Mouse (Mus musculus): Measurements from ENCODE around the gene Setdb2.

Setdb2 gene

GRCm38 (mm10) chr14:59370348-59371068 lies 70.2 kb downstream of the Setdb2 start:
- DNase-seq (ENCODE audit: low read depth, low spot score) = peak; percentile 96

GRCm38 (mm10) chr14:59366386-59367105 lies 74.1 kb downstream of the Setdb2 start:
- DNase-seq (ENCODE audit: low read depth, low spot score) = peak; percentile 71

GRCm38 (mm10) chr14:59365244-59365644 lies 75.4 kb downstream of the Setdb2 start, which contains the start of gene Phf11d:
Gene Phf11d, minus strand, starts transcription at chr14:59365470.
- DNase-seq (ENCODE audit: low read depth, low spot score) = peak; percentile 19

Measured in ES-CJ7 (cell line).